Mouse (Mus musculus): ENCODE results near the gene Enoph1. TPM values are rescaled to one million over a fixed set of nuclear protein-coding genes. Genes with fewer than 3 reads are reported as not detected.
A peak's percentile ranks its signal among the peaks of the same experiment; 100 is the strongest.

Gene Enoph1
- polyA plus RNA-seq, 1 experiment from 2014 or later, result 40.1 TPM

- H3K27ac ChIP-seq, result no peak overlapping the region
- 36% methylated on average over 6 of the region's 6 CpGs for WGBS
- ATAC-seq (ENCODE audit: low FRiP score, low read depth), result 0 out of 2 replicates have a peak, but pooled peaks have one; percentile 12
These were observed 18.9 kb downstream of the Enoph1 start for GRCm38 (mm10) chr5:100058729-100059128.

DNA sequence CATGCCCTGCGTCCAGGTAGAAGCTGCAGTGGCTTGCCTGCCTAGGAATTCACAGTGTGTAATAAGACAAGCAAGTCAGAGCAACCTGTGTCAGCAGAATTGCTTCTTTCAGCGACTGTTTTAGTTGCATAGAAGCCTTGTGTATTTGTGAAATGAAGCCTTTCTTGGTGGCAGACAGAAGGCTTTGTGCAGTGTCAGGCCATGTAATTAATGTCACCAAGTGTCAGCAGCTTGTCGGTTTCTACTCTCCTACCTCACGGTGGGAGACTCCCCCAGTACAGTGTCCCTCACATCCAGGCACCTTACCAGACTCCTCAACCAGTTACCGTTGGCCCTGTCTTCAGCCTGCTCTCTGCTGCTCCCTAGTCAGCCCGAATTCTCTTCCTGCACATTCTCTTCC is 19.5 kb downstream of the Enoph1 start:
- H3K27ac ChIP-seq, result peak overlapping the region; percentile 32; the same call in 1 of the 2 replicates
- H3K36me3 ChIP-seq, result peaks cover 39% of the 10 kb centered on the region
- H3K9ac ChIP-seq, result no peak overlapping the region
- H3K4me3 ChIP-seq, result no peak overlapping the region
- ATAC-seq (ENCODE audit: low FRiP score, low read depth), result no peak
- H3K27me3 ChIP-seq (replicated peaks), result no peaks in the 10 kb centered on the region
- H3K4me2 ChIP-seq (replicated peaks), result no peak overlapping the region
- WGBS, result 42% methylated on average over 6 of the region's 6 CpGs
- H3K4me1 ChIP-seq, result peaks cover 26% of the 10 kb centered on the region
- no peaks in the 10 kb centered on the region for H3K9me3 ChIP-seq

More at GRCm38 (mm10) chr5:100058729-100059128, 18.9 kb downstream of the Enoph1 start:
- Histone ChIP-seq H3K9ac (no peak overlapping the region), H3K4me3 (no peak overlapping the region), H3K27me3 (replicated peaks) (no peaks in the 10 kb centered on the region), H3K9me3 (no peaks in the 10 kb centered on the region), H3K4me2 (replicated peaks) (no peak overlapping the region), H3K36me3 (peaks cover 33% of the 10 kb centered on the region), H3K4me1 (peaks cover 26% of the 10 kb centered on the region)

- Histone ChIP-seq H3K9me3 (no peaks in the 10 kb centered on the region), H3K36me3 (peaks cover 39% of the 10 kb centered on the region), H3K9ac (no peak overlapping the region), H3K27me3 (replicated peaks) (no peaks in the 10 kb centered on the region), H3K4me3 (no peak overlapping the region), H3K27ac (no peak overlapping the region), H3K4me2 (replicated peaks) (no peak overlapping the region), H3K4me1 (peaks cover 18% of the 10 kb centered on the region)
- WGBS, result 96% methylated on average over 14 of the region's 14 CpGs
- ATAC-seq (ENCODE audit: low FRiP score, low read depth), result no peak
These were observed 21.1 kb downstream of the Enoph1 start for GRCm38 (mm10) chr5:100060876-100061275.

- H3K27ac ChIP-seq, result no peak overlapping the region
- H3K9me3 ChIP-seq, result no peaks in the 10 kb centered on the region
- no peaks in the 10 kb centered on the region for H3K27me3 ChIP-seq (replicated peaks)
- H3K4me1 ChIP-seq, result no peaks in the 10 kb centered on the region
- no peak overlapping the region for H3K4me2 ChIP-seq (replicated peaks)
- H3K4me3 ChIP-seq, result no peak overlapping the region
- ATAC-seq (ENCODE audit: low FRiP score, low read depth), result no peak
- H3K9ac ChIP-seq, result no peak overlapping the region
- H3K36me3 ChIP-seq, result peaks cover 27% of the 10 kb centered on the region
- 94% methylated on average over 16 of the region's 16 CpGs for WGBS
These were observed 27.8 kb downstream of the Enoph1 start for GRCm38 (mm10) chr5:100067579-100067978.

DNA sequence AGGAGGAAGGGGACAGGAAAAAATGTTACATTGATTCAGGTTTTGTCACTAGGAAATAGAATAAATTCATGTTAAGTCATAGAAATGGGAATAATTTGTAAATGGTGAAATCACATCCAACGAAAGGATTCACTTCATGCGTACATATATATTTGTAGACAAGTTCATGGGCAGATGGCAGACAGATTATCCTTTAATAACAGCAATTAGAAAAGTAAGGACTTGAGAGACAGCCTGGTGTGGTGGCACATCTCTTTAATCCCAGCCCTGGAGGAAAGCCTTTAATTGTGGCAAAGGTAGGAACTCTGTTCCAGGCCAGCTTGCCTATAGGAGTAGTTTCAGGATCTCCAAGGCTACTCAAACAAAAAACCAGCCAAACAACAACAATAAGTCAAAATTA is 29.7 kb downstream of the Enoph1 start:
- no peak for ATAC-seq (ENCODE audit: low FRiP score, low read depth)
- H3K4me1 ChIP-seq, result no peaks in the 10 kb centered on the region
- no peak overlapping the region for H3K27ac ChIP-seq
- no peaks in the 10 kb centered on the region for H3K9me3 ChIP-seq
- no peak overlapping the region for H3K9ac ChIP-seq
- H3K4me2 ChIP-seq (replicated peaks), result no peak overlapping the region
- H3K4me3 ChIP-seq, result no peak overlapping the region
- peaks cover 22% of the 10 kb centered on the region for H3K36me3 ChIP-seq
- H3K27me3 ChIP-seq (replicated peaks), result no peaks in the 10 kb centered on the region
- 93% methylated on average over 2 of the region's 2 CpGs for whole genome bisulfite sequencing

DNA sequence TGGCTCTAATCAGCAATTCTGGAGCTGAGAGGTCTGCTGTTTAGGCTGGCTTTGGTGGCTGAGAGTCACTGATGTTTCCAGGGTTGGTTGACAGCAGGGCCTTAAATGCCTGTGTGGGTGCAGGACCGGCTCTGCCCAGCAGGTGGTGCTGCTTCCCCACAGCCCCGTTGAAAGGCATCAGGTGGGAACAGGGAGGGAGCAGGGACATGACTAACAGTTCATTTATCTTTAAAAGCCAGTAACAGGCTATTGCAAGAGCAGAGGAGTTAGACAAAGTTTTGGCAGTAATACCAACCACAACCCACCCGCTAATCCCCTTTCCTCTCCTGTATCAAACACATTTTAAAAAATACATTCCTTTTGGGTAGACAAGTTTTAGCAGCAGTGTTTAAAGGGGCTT is 30.5 kb downstream of the Enoph1 start:
- peaks cover 22% of the 10 kb centered on the region for H3K36me3 ChIP-seq
- 26% methylated on average over 3 of the region's 3 CpGs for WGBS
- no peak overlapping the region for H3K27ac ChIP-seq

DNA sequence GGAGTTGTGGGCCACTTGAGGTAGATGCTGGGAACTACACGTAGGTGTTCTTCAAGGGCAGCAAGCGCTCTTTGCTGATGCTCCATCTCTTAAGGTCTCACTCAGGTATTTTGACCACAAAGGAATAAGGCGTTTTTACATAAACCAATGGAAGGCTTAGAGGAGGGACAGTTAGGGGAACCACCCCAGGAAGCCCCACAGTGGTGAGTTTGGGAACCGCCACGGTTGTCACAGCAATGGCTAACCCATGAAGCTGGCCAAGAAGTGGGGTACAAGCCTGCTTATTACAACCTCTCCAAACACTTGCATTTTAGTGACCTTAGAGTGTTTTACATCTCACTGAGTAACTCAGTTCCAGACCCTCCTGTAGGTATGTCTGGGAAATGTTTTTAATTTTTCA is 31.8 kb downstream of the Enoph1 start:
- Histone ChIP-seq H3K4me2 (replicated peaks) (no peak overlapping the region), H3K9ac (no peak overlapping the region), H3K4me1 (no peaks in the 10 kb centered on the region), H3K4me3 (no peak overlapping the region), H3K27ac (no peak overlapping the region), H3K36me3 (peaks cover 22% of the 10 kb centered on the region), H3K27me3 (replicated peaks) (no peaks in the 10 kb centered on the region), H3K9me3 (no peaks in the 10 kb centered on the region)
- WGBS, result 96% methylated on average over 5 of the region's 5 CpGs
- ATAC-seq (ENCODE audit: low FRiP score, low read depth), result no peak

More for the DNA sequence above, 30.5 kb downstream of the Enoph1 start:
- no peaks in the 10 kb centered on the region for H3K4me1 ChIP-seq
- no peak overlapping the region for H3K4me2 ChIP-seq (replicated peaks)
- H3K4me3 ChIP-seq, result no peak overlapping the region
- no peaks in the 10 kb centered on the region for H3K9me3 ChIP-seq
- ATAC-seq (ENCODE audit: low FRiP score, low read depth), result peak; percentile 35; the same call in 1 of the 2 replicates
- H3K9ac ChIP-seq, result no peak overlapping the region
- H3K27me3 ChIP-seq (replicated peaks), result no peaks in the 10 kb centered on the region

DNA sequence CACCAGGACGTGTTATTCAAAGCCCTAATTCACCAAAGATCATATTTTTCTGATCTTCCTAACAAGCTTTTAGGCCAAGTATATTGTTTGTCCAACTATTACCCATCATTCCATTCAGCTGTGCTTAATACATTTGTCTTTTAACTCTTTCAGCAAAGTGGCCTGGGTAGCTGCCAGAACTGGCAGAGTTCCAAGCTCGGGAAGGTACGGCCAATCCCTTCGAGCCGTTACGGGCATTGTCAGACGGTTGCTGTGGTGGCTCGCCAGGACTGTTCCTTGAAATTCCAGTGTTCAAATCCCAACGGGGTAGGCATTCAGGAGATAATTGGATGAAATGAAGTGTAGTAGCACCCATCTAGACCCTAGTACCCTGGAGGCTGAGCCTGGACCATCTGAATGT is 32.8 kb downstream of the Enoph1 start:
- Histone ChIP-seq H3K4me1 (no peaks in the 10 kb centered on the region), H3K27ac (no peak overlapping the region), H3K9ac (no peak overlapping the region), H3K9me3 (no peaks in the 10 kb centered on the region), H3K4me2 (replicated peaks) (no peak overlapping the region), H3K36me3 (peaks cover 20% of the 10 kb centered on the region), H3K4me3 (no peak overlapping the region), H3K27me3 (replicated peaks) (no peaks in the 10 kb centered on the region)
- WGBS, result 80% methylated on average over 9 of the region's 9 CpGs
- no peak for ATAC-seq (ENCODE audit: low FRiP score, low read depth)

DNA sequence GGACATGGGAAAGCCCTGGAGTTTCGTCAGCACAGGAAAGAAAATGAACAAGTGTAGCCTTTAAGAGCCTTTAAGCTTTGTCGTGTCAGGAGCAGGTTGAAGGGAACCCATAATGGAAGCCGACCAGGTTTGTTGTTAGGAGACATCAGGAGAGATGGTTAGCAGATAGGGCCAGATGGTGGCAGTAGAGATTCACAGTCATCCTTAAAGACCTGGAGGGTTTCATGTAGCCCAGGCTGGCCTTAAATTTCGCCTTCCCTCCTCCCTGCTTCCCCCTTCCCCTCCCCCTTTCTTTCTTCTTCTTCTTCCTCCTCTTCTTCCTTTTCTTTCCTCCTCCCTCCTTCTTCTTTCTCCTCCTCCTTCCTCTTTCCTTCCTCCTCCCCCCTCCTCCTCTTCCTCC is 34.8 kb downstream of the Enoph1 start:
- Histone ChIP-seq H3K4me2 (replicated peaks) (no peak overlapping the region), H3K9me3 (no peaks in the 10 kb centered on the region), H3K36me3 (peaks cover 10% of the 10 kb centered on the region), H3K9ac (no peak overlapping the region), H3K4me1 (0 out of 2 replicates have a peak, but pooled peaks cover 3% of the 10 kb centered on the region), H3K27me3 (replicated peaks) (no peaks in the 10 kb centered on the region), H3K27ac (no peak overlapping the region), H3K4me3 (no peak overlapping the region)
- no peak for ATAC-seq (ENCODE audit: low FRiP score, low read depth)
- WGBS, result 68% methylated on average over 4 of the region's 4 CpGs

DNA sequence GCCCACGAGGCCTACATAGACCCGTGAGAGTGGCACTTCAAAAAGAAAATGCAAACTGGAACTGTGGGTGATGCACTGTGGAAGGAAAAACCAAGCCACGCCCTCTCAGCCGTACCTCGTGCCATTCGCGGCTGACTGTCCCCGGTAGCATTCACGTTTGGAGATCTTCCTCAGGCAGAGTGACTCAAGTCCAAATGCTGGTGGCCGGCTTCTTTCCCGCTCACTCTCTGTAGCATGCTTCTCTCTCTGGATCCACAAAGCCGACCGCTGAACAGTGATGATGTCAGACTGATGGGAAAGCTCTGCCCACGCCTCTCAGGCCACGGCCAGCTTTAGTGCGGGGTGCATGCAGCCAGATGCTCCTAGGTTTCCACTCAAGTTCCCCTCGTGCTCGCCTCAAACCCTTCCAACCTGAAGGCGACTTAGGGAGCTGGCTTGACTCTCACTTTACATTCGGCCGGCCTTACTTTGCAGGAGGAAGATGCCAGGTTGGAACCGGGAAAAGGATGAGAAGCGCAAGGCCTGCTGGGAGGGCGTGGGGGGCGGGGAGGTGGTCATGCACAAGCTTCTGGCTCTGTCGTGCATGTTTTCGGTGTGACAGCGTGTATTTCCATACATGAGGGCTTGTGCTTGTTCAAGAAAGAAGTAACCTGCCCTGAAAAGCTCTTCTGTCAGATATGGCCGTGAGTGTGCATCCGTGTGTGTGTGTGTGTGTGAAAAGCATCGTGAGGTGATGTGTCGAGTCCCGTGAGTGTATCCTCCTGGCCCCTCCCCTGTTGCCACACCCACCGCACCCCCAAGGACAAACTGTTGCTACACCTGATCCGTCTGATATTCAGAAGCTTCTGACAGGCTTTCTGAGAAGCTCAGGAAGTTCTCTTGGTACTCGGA is 39.5 kb downstream of the Enoph1 start:
- Histone ChIP-seq H3K4me1 (peaks cover 5% of the 10 kb centered on the region; the same call in 1 of the 2 replicates), H3K9ac (peak overlapping the region; percentile 29), H3K4me3 (no peak overlapping the region), H3K9me3 (no peaks in the 10 kb centered on the region), H3K27ac (no peak overlapping the region), H3K36me3 (no peaks in the 10 kb centered on the region), H3K27me3 (replicated peaks) (no peaks in the 10 kb centered on the region), H3K4me2 (replicated peaks) (peak overlapping the region; percentile 52)
- 32% methylated on average over 36 of the region's 36 CpGs for WGBS
- ATAC-seq (ENCODE audit: low FRiP score, low read depth), result 0 out of 2 replicates have a peak, but pooled peaks have one; percentile 8

GRCm38 (mm10) chr5:100079931-100080275 is 40.1 kb downstream of the Enoph1 start:
- Histone ChIP-seq H3K27ac (no peak overlapping the region), H3K4me1 (peaks cover 5% of the 10 kb centered on the region; the same call in 1 of the 2 replicates), H3K36me3 (no peaks in the 10 kb centered on the region), H3K9ac (no peak overlapping the region), H3K4me3 (no peak overlapping the region), H3K27me3 (replicated peaks) (no peaks in the 10 kb centered on the region), H3K9me3 (no peaks in the 10 kb centered on the region), H3K4me2 (replicated peaks) (peak overlapping the region; percentile 52)
- ATAC-seq (ENCODE audit: low FRiP score, low read depth), result peak; percentile 10; the same call in 1 of the 2 replicates
- 77% methylated on average over 8 of the region's 8 CpGs for WGBS

GRCm38 (mm10) chr5:100082006-100082405 is 42.2 kb downstream of the Enoph1 start:
- Histone ChIP-seq H3K4me1 (peaks cover 5% of the 10 kb centered on the region; the same call in 1 of the 2 replicates), H3K9me3 (no peaks in the 10 kb centered on the region), H3K36me3 (no peaks in the 10 kb centered on the region), H3K27ac (no peak overlapping the region), H3K9ac (no peak overlapping the region), H3K4me3 (no peak overlapping the region), H3K4me2 (replicated peaks) (no peak overlapping the region), H3K27me3 (replicated peaks) (no peaks in the 10 kb centered on the region)
- WGBS, result 82% methylated on average over 4 of the region's 4 CpGs
- ATAC-seq (ENCODE audit: low FRiP score, low read depth), result no peak

All from neural tube, embryonic 12.5 days (tissue).